Mouse (Mus musculus) thymus, adult 2 months (tissue): ENCODE results near the gene St8sia1.

Experiments
- CTCF ChIP-seq: fragments of 200-500 bp; IDR thresholded peaks from 2 replicates; pipeline ENCODE4 v1.5.1; 2012; ENCODE audit warnings: mild to moderate bottlenecking, control low read depth, low read length, moderate library complexity, borderline replicate concordance; ENCODE audit not compliant: control insufficient read depth, poor library complexity, insufficient read depth; ENCODE audit errors: extremely low read depth
- POLR2A ChIP-seq: fragments of 200-500 bp; IDR thresholded peaks from 2 replicates; pipeline ENCODE4 v1.6.1; 2012; ENCODE audit warnings: mild to moderate bottlenecking, low read length, control low read depth, moderate library complexity; ENCODE audit not compliant: control insufficient read depth, poor library complexity, insufficient read depth; ENCODE audit errors: extremely low read depth

DNA sequence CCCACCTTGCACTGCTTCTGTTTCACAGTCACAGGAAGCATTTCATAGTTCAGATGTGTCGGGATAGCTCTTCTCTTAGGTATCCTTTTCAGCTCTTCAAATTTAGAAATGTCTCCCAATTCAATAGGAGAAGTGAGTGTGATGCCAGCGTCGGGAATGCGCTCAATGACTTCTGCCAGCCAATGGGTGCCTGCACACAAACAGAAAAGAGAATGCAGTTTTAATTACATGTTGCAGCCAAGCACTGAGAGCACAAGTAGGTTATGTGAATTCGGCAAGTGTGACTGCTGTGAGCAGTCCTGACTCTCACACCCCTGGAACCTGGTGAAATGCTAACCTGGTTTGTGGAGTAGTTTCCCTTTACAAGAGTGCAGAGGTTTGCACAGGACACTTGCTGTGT is 162.6 kb downstream of the St8sia1 start:
- no peak for TF ChIP-seq POLR2A
- no peak for TF ChIP-seq CTCF
